Mouse (Mus musculus) effector memory CD4-positive, alpha-beta T cell, adult 7 months (primary cell): ENCODE results near the gene Gm3526. TPM values are rescaled to one million over a fixed set of nuclear protein-coding genes. Genes with fewer than 3 reads are reported as not detected.

ENCODE experiments used
- polyA plus RNA-seq: library from polyadenylated mRNA; unstranded; fragments of 100-300 nt; shearing (Covaris generic); gene quantifications from one replicate; pipeline ENCODE4 v1.2.1, GENCODE M21; 2017

The Gm3526 gene
- polyA plus RNA-seq = not detected

DNA sequence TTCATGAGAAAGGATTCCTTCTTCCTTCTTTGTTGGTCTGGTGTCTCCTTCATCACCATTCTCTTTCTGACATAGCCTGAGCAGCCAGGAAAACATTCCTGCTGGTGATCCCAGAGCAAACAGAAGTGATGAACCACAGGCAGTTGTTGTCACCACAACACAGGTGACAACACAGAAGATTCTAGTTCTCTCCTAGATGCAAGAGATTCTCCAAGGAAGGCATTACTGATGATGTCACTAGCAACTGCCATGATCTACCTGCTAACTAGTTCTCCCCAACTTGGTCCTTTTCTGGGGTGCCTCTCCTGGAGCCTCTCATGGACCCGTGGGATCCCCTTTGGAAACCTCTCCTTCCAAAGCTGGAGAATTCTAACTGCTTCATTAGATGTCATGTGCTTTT lies at the start of gene Gm3526:
TSS of gene Gm3526 (minus strand) at position 101 of the 400 bp plus-strand sequence.

Other genes starting within 250 kb of the Gm3526 start
- not detected for gene Gm3298, start 244.7 kb downstream of the Gm3526 start, polyA plus RNA-seq
- gene 4930555G01Rik, start 210.0 kb downstream of the Gm3526 start, polyA plus RNA-seq = 0.35 TPM
- gene Gm8281, start 189.5 kb downstream of the Gm3526 start, polyA plus RNA-seq = not detected
- gene Gm8279, start 129.1 kb downstream of the Gm3526 start, polyA plus RNA-seq = not detected
- gene Gm3317, start 96.0 kb downstream of the Gm3526 start, polyA plus RNA-seq = not detected
- not detected for gene Gm8271, start 74.8 kb downstream of the Gm3526 start, polyA plus RNA-seq
- not detected for gene Gm3542, start 74.3 kb upstream of the Gm3526 start, polyA plus RNA-seq
- gene Gm3500, start 128.5 kb upstream of the Gm3526 start, polyA plus RNA-seq = not detected
- gene Gm3194, start 194.9 kb upstream of the Gm3526 start, polyA plus RNA-seq = not detected
- not detected for gene Gm8246, start 217.2 kb upstream of the Gm3526 start, polyA plus RNA-seq
- not detected for gene Gm3187, start 223.6 kb upstream of the Gm3526 start, polyA plus RNA-seq
- gene Gm3488, start 241.1 kb upstream of the Gm3526 start, polyA plus RNA-seq = not detected